Mouse (Mus musculus) embryonic facial prominence, embryonic 13.5 days (tissue): ENCODE results near the gene B4gat1. TPM values are rescaled to one million over a fixed set of nuclear protein-coding genes. Genes with fewer than 3 reads are reported as not detected.
"Not testable (repeated sequence)": the region's sequence is repeated elsewhere in the genome, so short reads cannot be mapped to it uniquely, and the experiment has no call there.

ENCODE experiments used
- ATAC-seq: fragments of 200-750 bp; cut with Nextera tagmentation; 2 replicates; pipeline ENCODE4 v1.8.0; 2017; ENCODE audit warnings: low read depth; ENCODE audit not compliant: insufficient number of reproducible peaks, insufficient read depth, low FRiP score, low TSS enrichment
- H3K27ac ChIP-seq: fragments of 300-500 bp; sonication (generic); 2 replicates; pipeline ENCODE4 v1.5.1; 2015; ENCODE audit warnings: moderate library complexity, mild to moderate bottlenecking, inconsistent platforms
- H3K27me3 ChIP-seq: fragments of 300-500 bp; sonication (generic); 2 replicates; pipeline ENCODE4 v1.6.1; 2015; ENCODE audit warnings: mild to moderate bottlenecking, inconsistent platforms
- H3K36me3 ChIP-seq: fragments of 300-500 bp; sonication (generic); 2 replicates; pipeline ENCODE4 v1.6.1; 2015; ENCODE audit warnings: mild to moderate bottlenecking, inconsistent platforms
- H3K4me1 ChIP-seq: fragments of 300-500 bp; sonication (generic); 2 replicates; pipeline ENCODE4 v1.6.1; 2015; ENCODE audit warnings: inconsistent platforms
- H3K4me2 ChIP-seq: fragments of 300-500 bp; sonication (generic); 2 replicates; pipeline ENCODE4 v1.6.1; 2015; ENCODE audit warnings: moderate library complexity, mild to moderate bottlenecking, inconsistent platforms
- H3K4me3 ChIP-seq: fragments of 300-500 bp; sonication (generic); 2 replicates; pipeline ENCODE4 v1.5.1; 2015; ENCODE audit warnings: mild to moderate bottlenecking, inconsistent platforms
- H3K9ac ChIP-seq: fragments of 300-500 bp; sonication (generic); 2 replicates; pipeline ENCODE4 v1.6.1; 2015; ENCODE audit warnings: mild to moderate bottlenecking, inconsistent platforms
- H3K9me3 ChIP-seq: fragments of 300-500 bp; sonication (generic); 2 replicates; pipeline ENCODE4 v1.6.1; 2016; ENCODE audit warnings: inconsistent platforms
- WGBS: fragments of 180-500 bp; shearing (Covaris S2); methylation state at CpG from one replicate; pipeline ENCODE4 v1.1.7; 2015; ENCODE audit warnings: mixed read lengths; 5-methylcytosine and 5-hydroxymethylcytosine counted together
- polyA plus RNA-seq: library from polyadenylated mRNA; unstranded; fragments of >200 nt; fragmentation: Nextera tagmentation; extraction: Ambion mirVana; gene quantifications from 2 replicates; pipeline ENCODE4 v1.2.1, GENCODE M21; 2015

The B4gat1 gene
- polyA plus RNA-seq, 1 experiment from 2014 or later: 49.5 TPM

GRCm38 (mm10) chr19:5073518-5073917 lies 34.9 kb downstream of the B4gat1 start:
- 0 out of 2 replicates have a peak overlapping the region, but pooled peaks have one; percentile 78 for H3K4me3 ChIP-seq
- peak overlapping the region; percentile 99; the same call in 1 of the 2 replicates for H3K27ac ChIP-seq
- H3K36me3 ChIP-seq: no peaks in the 10 kb centered on the region
- peaks cover 12% of the 10 kb centered on the region for H3K27me3 ChIP-seq
- no peak for ATAC-seq
- H3K4me2 ChIP-seq: peak overlapping the region; percentile 74
- H3K9ac ChIP-seq: 0 out of 2 replicates have a peak overlapping the region, but pooled peaks have one; percentile 11
- H3K9me3 ChIP-seq: no peaks in the 10 kb centered on the region
- H3K4me1 ChIP-seq: peaks cover 44% of the 10 kb centered on the region
- WGBS: 32% methylated on average over 5 of the region's 5 CpGs

DNA sequence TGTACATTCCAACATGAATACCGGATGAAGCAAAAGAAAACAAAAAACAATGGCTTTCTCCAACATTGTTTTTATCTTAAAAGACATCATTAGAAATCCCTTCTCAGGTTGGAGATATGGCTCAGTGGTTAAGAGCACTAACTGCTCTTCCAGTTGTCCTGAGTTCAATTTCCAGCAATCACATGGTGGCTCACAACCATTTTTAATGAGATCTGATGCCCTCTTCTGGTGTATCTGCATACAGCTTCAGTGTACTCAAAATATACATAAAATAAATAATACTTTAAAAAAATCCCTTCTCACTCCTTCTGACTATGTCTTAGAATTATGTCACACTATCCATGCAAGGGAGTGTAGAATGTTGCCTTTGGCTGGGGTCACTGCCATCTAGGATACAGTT lies 40.7 kb downstream of the B4gat1 start:
- no peak for ATAC-seq
- Histone ChIP-seq H3K9me3 (no peaks in the 10 kb centered on the region), H3K4me1 (no peaks in the 10 kb centered on the region), H3K27ac (no peak overlapping the region), H3K36me3 (no peaks in the 10 kb centered on the region), H3K4me3 (no peak overlapping the region), H3K9ac (no peak overlapping the region), H3K4me2 (no peak overlapping the region), H3K27me3 (peaks cover 49% of the 10 kb centered on the region)
- 81% methylated on average over 1 of the region's 1 CpGs for WGBS

GRCm38 (mm10) chr19:5082005-5082404 lies 43.4 kb downstream of the B4gat1 start:
- no peak overlapping the region for H3K4me2 ChIP-seq
- ATAC-seq: no peak
- no peak overlapping the region for H3K4me3 ChIP-seq
- 70% methylated on average over 18 of the region's 18 CpGs for WGBS
- no peaks in the 10 kb centered on the region for H3K9me3 ChIP-seq
- no peak overlapping the region for H3K27ac ChIP-seq
- H3K27me3 ChIP-seq: peaks cover 69% of the 10 kb centered on the region
- peaks cover 13% of the 10 kb centered on the region for H3K4me1 ChIP-seq
- H3K9ac ChIP-seq: no peak overlapping the region
- no peaks in the 10 kb centered on the region for H3K36me3 ChIP-seq

- Histone ChIP-seq H3K27me3 (peaks cover 69% of the 10 kb centered on the region), H3K4me3 (no peak overlapping the region), H3K36me3 (no peaks in the 10 kb centered on the region), H3K27ac (no peak overlapping the region), H3K9ac (no peak overlapping the region), H3K4me1 (peaks cover 18% of the 10 kb centered on the region), H3K4me2 (no peak overlapping the region), H3K9me3 (no peaks in the 10 kb centered on the region)
- no peak for ATAC-seq
- 73% methylated on average over 24 of the region's 24 CpGs for WGBS
Measured at GRCm38 (mm10) chr19:5082596-5082995, 44.0 kb downstream of the B4gat1 start.

GRCm38 (mm10) chr19:5083961-5084833 lies 45.6 kb downstream of the B4gat1 start:
- Histone ChIP-seq H3K27ac (no peak overlapping the region), H3K9me3 (no peaks in the 10 kb centered on the region), H3K9ac (no peak overlapping the region), H3K4me1 (peaks cover 23% of the 10 kb centered on the region), H3K4me2 (peak overlapping the region; percentile 93), H3K36me3 (no peaks in the 10 kb centered on the region), H3K27me3 (peaks cover 69% of the 10 kb centered on the region), H3K4me3 (peak overlapping the region; percentile 53; the same call in 1 of the 2 replicates)
- WGBS: 66% methylated on average over 3 of the region's 3 CpGs
- no peak for ATAC-seq

DNA sequence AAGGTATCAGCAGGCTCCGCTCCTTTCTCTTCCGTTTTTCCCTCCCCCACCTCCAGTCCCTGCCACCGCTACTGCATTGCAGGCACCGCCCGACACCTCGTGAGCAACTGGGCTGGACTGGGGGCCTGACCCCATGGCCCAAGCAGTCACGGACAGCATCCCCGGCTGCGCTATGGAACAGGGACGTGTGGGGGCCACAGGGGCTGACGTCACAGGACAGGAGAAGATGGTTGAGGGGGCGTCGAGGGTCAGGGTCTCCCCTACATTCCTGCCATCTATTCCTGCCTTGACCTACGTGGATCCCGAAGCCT lies 46.2 kb downstream of the B4gat1 start:
- Histone ChIP-seq H3K36me3 (peaks cover 1% of the 10 kb centered on the region), H3K27ac (no peak overlapping the region), H3K9ac (peak overlapping the region; percentile 66), H3K9me3 (no peaks in the 10 kb centered on the region), H3K4me3 (peak overlapping the region; percentile 53), H3K4me2 (peak overlapping the region; percentile 93), H3K4me1 (peaks cover 26% of the 10 kb centered on the region), H3K27me3 (peaks cover 68% of the 10 kb centered on the region)
- no peak for ATAC-seq
- 5% methylated on average over 15 of the region's 15 CpGs for WGBS

GRCm38 (mm10) chr19:5085145-5085863 lies 46.7 kb downstream of the B4gat1 start, which contains the start of gene Tmem151a:
TSS of gene Tmem151a (minus strand) at chr19:5085531.
- peaks cover 5% of the 10 kb centered on the region for H3K36me3 ChIP-seq
- H3K4me3 ChIP-seq: peak within 1 kb of the TSS; percentile 53
- ATAC-seq: no peak
- H3K9ac ChIP-seq: peak within 1 kb of the TSS; percentile 66
- no peak within 1 kb of the TSS for H3K27ac ChIP-seq
- under 1% methylated on average over 69 of the region's 69 CpGs for WGBS
- H3K4me2 ChIP-seq: peak within 1 kb of the TSS; percentile 93
- H3K27me3 ChIP-seq: peaks cover 63% of the 10 kb centered on the region
- peaks cover 26% of the 10 kb centered on the region for H3K4me1 ChIP-seq
- H3K9me3 ChIP-seq: no peaks in the 10 kb centered on the region

- H3K4me2 ChIP-seq, H3K9ac ChIP-seq, H3K4me3 ChIP-seq, H3K9me3 ChIP-seq, ATAC-seq, H3K27ac ChIP-seq: not testable (repeated sequence)
- peaks cover 26% of the 10 kb centered on the region for H3K4me1 ChIP-seq
- WGBS: 52% methylated on average over 4 of the region's 4 CpGs
- H3K27me3 ChIP-seq: peaks cover 50% of the 10 kb centered on the region
- H3K36me3 ChIP-seq: peaks cover 16% of the 10 kb centered on the region
Measured at GRCm38 (mm10) chr19:5086533-5086932, 47.9 kb downstream of the B4gat1 start.

DNA sequence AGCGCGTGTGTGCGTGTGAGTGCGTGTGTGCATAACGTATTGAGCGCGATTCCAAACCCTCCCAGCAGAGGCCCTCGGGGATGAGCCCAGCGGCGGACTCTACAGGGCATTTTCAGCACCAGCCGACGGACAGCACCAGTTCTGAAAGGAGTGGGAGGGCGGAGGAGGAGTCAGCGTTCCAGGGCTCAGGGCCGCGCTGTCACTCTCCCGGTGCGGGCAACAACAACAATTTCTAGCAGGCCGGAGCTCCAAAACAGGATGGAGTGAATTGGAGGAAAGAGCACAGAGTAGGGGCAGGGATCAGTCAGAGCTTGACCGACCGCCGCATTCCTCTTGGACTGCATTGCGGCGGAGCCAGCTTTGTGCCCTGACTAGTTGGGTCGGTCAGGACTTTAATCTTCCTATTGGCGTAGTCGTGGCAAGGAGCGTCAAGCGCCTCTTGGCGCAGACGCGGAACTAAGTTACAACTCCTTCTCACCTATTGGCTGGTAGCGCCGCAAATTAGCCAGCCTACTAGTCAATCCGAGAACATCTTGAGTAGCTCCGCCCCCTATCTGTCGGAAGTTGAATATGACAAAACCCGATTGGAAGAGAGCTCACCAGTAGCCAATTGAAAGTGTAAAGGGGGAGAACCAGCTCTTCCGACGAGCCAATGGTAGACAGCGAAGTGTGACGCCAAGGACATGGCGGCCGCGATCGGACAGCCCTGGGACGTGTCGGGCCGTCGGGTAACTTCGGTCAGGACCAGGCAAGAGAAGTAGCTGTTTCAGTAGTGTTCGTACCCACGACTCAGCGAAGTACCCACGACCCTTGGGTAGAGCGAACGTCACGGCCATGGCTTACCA lies 49.5 kb downstream of the B4gat1 start, which contains the start of gene Yif1a:
Gene Yif1a, plus strand, starts transcription at position 655 of the 845 bp plus-strand sequence.
- H3K4me3 ChIP-seq: peak within 1 kb of the TSS; percentile 79
- H3K27me3 ChIP-seq: peaks cover 35% of the 10 kb centered on the region
- peaks cover 26% of the 10 kb centered on the region for H3K4me1 ChIP-seq
- under 1% methylated on average over 58 of the region's 58 CpGs for WGBS
- ATAC-seq: peak; percentile 87
- peak within 1 kb of the TSS; percentile 82 for H3K27ac ChIP-seq
- peak within 1 kb of the TSS; percentile 84 for H3K9ac ChIP-seq
- H3K4me2 ChIP-seq: peak within 1 kb of the TSS; percentile 90
- peaks cover 31% of the 10 kb centered on the region for H3K36me3 ChIP-seq
- no peaks in the 10 kb centered on the region for H3K9me3 ChIP-seq

DNA sequence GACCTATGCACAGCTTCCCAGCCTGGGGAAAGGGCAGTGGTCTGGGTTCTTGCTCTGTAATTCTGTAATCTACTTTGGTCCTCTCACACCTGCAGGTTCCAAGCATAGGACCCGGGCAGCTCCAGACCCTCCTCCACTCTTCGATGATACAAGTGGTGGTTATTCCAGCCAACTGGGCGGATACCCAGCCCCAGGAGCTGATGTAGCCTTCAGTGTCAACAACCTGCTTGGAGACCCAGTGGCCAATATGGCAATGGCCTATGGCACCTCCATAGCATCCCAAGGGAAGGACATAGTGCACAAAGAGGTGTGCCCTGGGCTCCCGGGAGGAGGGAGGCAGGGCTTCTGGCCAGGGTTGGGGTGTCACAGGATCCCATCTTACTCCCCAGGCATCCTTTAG lies 50.7 kb downstream of the B4gat1 start:
- ATAC-seq: no peak
- H3K27ac ChIP-seq: no peak overlapping the region
- peaks cover 38% of the 10 kb centered on the region for H3K36me3 ChIP-seq
- H3K4me2 ChIP-seq: peak overlapping the region; percentile 90
- H3K27me3 ChIP-seq: peaks cover 22% of the 10 kb centered on the region
- H3K9ac ChIP-seq: peak overlapping the region; percentile 84
- 89% methylated on average over 4 of the region's 4 CpGs for WGBS
- no peaks in the 10 kb centered on the region for H3K9me3 ChIP-seq
- H3K4me3 ChIP-seq: peak overlapping the region; percentile 79
- H3K4me1 ChIP-seq: peaks cover 36% of the 10 kb centered on the region
